Comparison of ENCODE assay signal across 1 mouse cellular context in genomic region chr3:27901846-27902245, GRCm38 (mm10).
TF ChIP-seq lines count a peak whose summit lies in the region.

No protein-coding gene starts in this region.

TF ChIP-seq in MEL, 35 proteins besides CTCF, POLR2A, EP300 and RAD21:
- TF ChIP-seq SMC3 (IDR thresholded peaks at IDR 0.05; ENCODE audit: low read depth, low read length) (peak; percentile 17; the same call in 1 of the 2 replicates), MAZ (IDR thresholded peaks at IDR 0.05; ENCODE audit: low read depth, low read length) (no peak)
TF ChIP-seq in MEL: peak in this region for 1.
